Comparison of ENCODE assay signal across 9 mouse cellular contexts in genomic region chr8:125935649-125936048, GRCm38 (mm10). TPM values are rescaled to one million over a fixed set of nuclear protein-coding genes. Genes with fewer than 3 reads are reported as not detected.
DNase-seq lines count a peak whose midpoint lies in the region; ATAC-seq and TF ChIP-seq lines count a peak whose summit lies in the region.
"Had no signal": no experiment of that assay in that cellular context is flagged by ENCODE, and none has a peak within 500 bp of the region (broad histone marks: within the 10 kb centered on the region; RNA-seq: fewer than 3 reads in every experiment).

No protein-coding gene starts in this region.

- H3K79me2 ChIP-seq in C2C12 (ENCODE audit: control insufficient read depth, insufficient read depth): no peaks in the 10 kb centered on the region

- H3K4me1 ChIP-seq in heart, embryonic 12.5 days (replicated peaks): no peaks in the 10 kb centered on the region
- H3K4me1 ChIP-seq: liver, embryonic 13.5 days had no signal

- H3K9me3 ChIP-seq in heart, embryonic 12.5 days (replicated peaks): 0 out of 2 replicates have a peak, but pooled peaks cover 2% of the 10 kb centered on the region
- H3K9me3 ChIP-seq: liver, embryonic 13.5 days had no signal

- no peak for ATAC-seq in heart, embryonic 12.5 days (ENCODE audit: insufficient number of reproducible peaks, low FRiP score)

- no peaks in the 10 kb centered on the region for H3K36me3 ChIP-seq in heart, embryonic 12.5 days
- no peaks in the 10 kb centered on the region for H3K36me3 ChIP-seq in C2C12 (ENCODE audit: control insufficient read depth, insufficient read depth)
- H3K36me3 ChIP-seq: liver, embryonic 13.5 days had no signal

- H3ac ChIP-seq in C2C12 (ENCODE audit: control insufficient read depth, insufficient read length, low read depth): no peak overlapping the region

- no peaks in the 10 kb centered on the region for H3K79me3 ChIP-seq in C2C12 (ENCODE audit: low read depth)

- intact Hi-C loops in heart, postnatal 10 days (cut with DNase I): no loop called here

- 46% methylated on average over 9 of the region's 9 CpGs for WGBS in heart, embryonic 12.5 days

- H3K4me2 ChIP-seq in heart, embryonic 12.5 days: no peak overlapping the region
- H3K4me2 ChIP-seq: liver, embryonic 13.5 days had no signal

- H3K27ac ChIP-seq in heart, embryonic 12.5 days (ENCODE audit: poor library complexity, severe bottlenecking): no peak overlapping the region
- no peak overlapping the region for H3K27ac ChIP-seq in layer of hippocampus, adult 2 months
- H3K27ac ChIP-seq: liver, embryonic 13.5 days had no signal

- TF ChIP-seq CTCF in C2C12 (IDR thresholded peaks at IDR 0.05; ENCODE audit: control insufficient read depth, insufficient read depth, insufficient read length): peak; percentile 32
- TF ChIP-seq CTCF in layer of hippocampus, adult 2 months (conservative IDR thresholded peaks at IDR 0.05): peak; percentile 91

- H3K4me3 ChIP-seq in heart, embryonic 12.5 days: no peak overlapping the region
- H3K4me3 ChIP-seq in C2C12 (ENCODE audit: insufficient read depth, poor library complexity, severe bottlenecking): no peak overlapping the region
- no peak overlapping the region for H3K4me3 ChIP-seq in layer of hippocampus, adult 2 months
- H3K4me3 ChIP-seq: liver, embryonic 13.5 days had no signal

- H3K9ac ChIP-seq in heart, embryonic 12.5 days: no peak overlapping the region
- H3K9ac ChIP-seq: liver, embryonic 13.5 days had no signal

- H3K27me3 ChIP-seq in heart, embryonic 12.5 days (replicated peaks): peaks cover 13% of the 10 kb centered on the region
- H3K27me3 ChIP-seq in C2C12 (ENCODE audit: control insufficient read depth, insufficient read depth, insufficient read length): peaks cover 28% of the 10 kb centered on the region
- H3K27me3 ChIP-seq: liver, embryonic 13.5 days had no signal

- DNase-seq in heart, postnatal 10 days: peak; percentile 33 to 71
- DNase-seq in adrenal gland, postnatal 25 days: peak; percentile 58
- peak; percentile 48 for DNase-seq in embryo, embryonic 9.5 days (ENCODE audit: extremely low spot score)
- peak; percentile 48 to 65 for DNase-seq in layer of hippocampus, adult 2 months (ENCODE audit: low spot score in 2 of 2)
- peak; percentile 77 for DNase-seq in lung, postnatal 36 days
- DNase-seq in testis, postnatal 14 days (ENCODE audit: low spot score): peak; percentile 52
- DNase-seq: liver, embryonic 13.5 days had no signal

TF ChIP-seq in C2C12, 6 proteins besides CTCF, POLR2A, EP300 and RAD21:
- TF ChIP-seq MYOG (IDR thresholded peaks at IDR 0.05; ENCODE audit: control insufficient read depth, extremely low read depth, insufficient read length) (no peak), MYOD1 (IDR thresholded peaks at IDR 0.05; ENCODE audit: control insufficient read depth, insufficient read length, low read depth) (no peak), MAX (IDR thresholded peaks at IDR 0.05) (peak; percentile 37)
TF ChIP-seq in C2C12: peak in this region for 1.

RNA-seq across cellular contexts. Expression of gene Map3k21, which starts 25.4 kb away (rescaled TPM):
- total RNA-seq in heart, postnatal 10 days (2021): under 1 TPM; 0.26 to 0.27 TPM
- 0.09 and 0.13 TPM in 2 replicates for polyA plus RNA-seq in heart, embryonic 12.5 days (2016; fragmentation: Nextera tagmentation; extraction: Ambion mirVana)
- polyA plus RNA-seq in C2C12 (2012; fragmentation: generic; extraction: Trizol): not detected
- 3.4 TPM in 2 replicates for total RNA-seq in adrenal gland, postnatal 25 days (2021)
- total RNA-seq in layer of hippocampus, adult 2 months (2021): 1 to 10 TPM; 1.5 to 1.7 TPM

RNA-seq across cellular contexts. Expression of gene Pcnx2, which starts 37.5 kb away (rescaled TPM):
- total RNA-seq in heart, postnatal 10 days (2021): under 1 TPM; 0.45 TPM
- polyA plus RNA-seq in heart, embryonic 12.5 days (2016; fragmentation: Nextera tagmentation; extraction: Ambion mirVana): 0.08 and 0.10 TPM in 2 replicates
- not detected for polyA plus RNA-seq in C2C12 (2012; fragmentation: generic; extraction: Trizol)
- total RNA-seq in adrenal gland, postnatal 25 days (2021): 0.27 and 0.81 TPM in 2 replicates
- total RNA-seq in layer of hippocampus, adult 2 months (2021): 10 to 100 TPM; 66.8 to 69.1 TPM

RNA-seq across cellular contexts. Expression of gene Kcnk1, which starts 59.3 kb away (rescaled TPM):
- total RNA-seq in heart, postnatal 10 days (2021): under 1 TPM; 0.15 to 0.19 TPM
- 2.0 and 2.6 TPM in 2 replicates for polyA plus RNA-seq in heart, embryonic 12.5 days (2016; fragmentation: Nextera tagmentation; extraction: Ambion mirVana)
- polyA plus RNA-seq in C2C12 (2012; fragmentation: generic; extraction: Trizol): not detected
- total RNA-seq in adrenal gland, postnatal 25 days (2021): 1.8 TPM in 2 replicates
- 10 to 100 TPM; 73.4 to 77.5 TPM for total RNA-seq in layer of hippocampus, adult 2 months (2021)

Comparison
In these comparisons a context has a peak if more than half of its experiments do, and no peak if none do; other contexts are left out.
1. RNA of gene Pcnx2, which starts 37.5 kb away (total RNA-seq): 66.8 to 69.1 TPM in layer of hippocampus, adult 2 months; 0.45 TPM in heart, postnatal 10 days and 0.27 to 0.81 TPM in adrenal gland, postnatal 25 days; every median in the first group is over 10 times any median in the second.
2. RNA of gene Kcnk1, which starts 59.3 kb away (total RNA-seq): 73.4 to 77.5 TPM in layer of hippocampus, adult 2 months; 1.8 TPM in adrenal gland, postnatal 25 days and 0.15 to 0.19 TPM in heart, postnatal 10 days; every median in the first group is over 10 times any median in the second.
3. Peak in every context shown above with its lines, with median percentiles within 50 percentile points of each other: DNase-seq.